Mouse (Mus musculus): Measurements from ENCODE around the gene Nol6. TPM values are rescaled to one million over a fixed set of nuclear protein-coding genes. Genes with fewer than 3 reads are reported as not detected.

Gene Nol6
- total RNA-seq, 4 experiments from 2014 or later, result 17.5 to 20.6 (median 18.8) TPM

- DNase-seq (ENCODE audit: low spot score), result peak; percentile 47
Measured at GRCm38 (mm10) chr4:41118706-41119292, 5.5 kb downstream of the Nol6 start.

GRCm38 (mm10) chr4:41116817-41117216 is 7.4 kb downstream of the Nol6 start:
- DNase-seq (ENCODE audit: low spot score), result no peak

GRCm38 (mm10) chr4:41115793-41116192 is 8.5 kb downstream of the Nol6 start:
- DNase-seq (ENCODE audit: low spot score), result no peak

GRCm38 (mm10) chr4:41115074-41115473 is 9.2 kb downstream of the Nol6 start:
- no peak for DNase-seq (ENCODE audit: low spot score)

GRCm38 (mm10) chr4:41114358-41115070 is 9.7 kb downstream of the Nol6 start:
- no peak for DNase-seq (ENCODE audit: low spot score)

- no peak for DNase-seq (ENCODE audit: low spot score)
Measured at GRCm38 (mm10) chr4:41108717-41109425, 15.4 kb downstream of the Nol6 start.

GRCm38 (mm10) chr4:41107440-41107839 is 16.8 kb downstream of the Nol6 start:
- DNase-seq (ENCODE audit: low spot score), result no peak

GRCm38 (mm10) chr4:41102901-41103300 is 21.4 kb downstream of the Nol6 start:
- no peak for DNase-seq (ENCODE audit: low spot score)

GRCm38 (mm10) chr4:41100986-41101385 is 23.3 kb downstream of the Nol6 start:
- no peak for DNase-seq (ENCODE audit: low spot score)

- no peak for DNase-seq (ENCODE audit: low spot score)
Measured at GRCm38 (mm10) chr4:41098577-41098951, 25.7 kb downstream of the Nol6 start.

GRCm38 (mm10) chr4:41097871-41098576 is 26.2 kb downstream of the Nol6 start, which contains the start of gene Aqp3:
Gene Aqp3 (minus strand): TSS chr4:41098183.
- no peak for DNase-seq (ENCODE audit: low spot score)

- DNase-seq (ENCODE audit: low spot score), result no peak
Measured at GRCm38 (mm10) chr4:41097381-41097780, 26.9 kb downstream of the Nol6 start.

GRCm38 (mm10) chr4:41096794-41097193 is 27.5 kb downstream of the Nol6 start:
- DNase-seq (ENCODE audit: low spot score), result no peak

- no peak for DNase-seq (ENCODE audit: low spot score)
Measured at GRCm38 (mm10) chr4:41096169-41096568, 28.1 kb downstream of the Nol6 start.

- DNase-seq (ENCODE audit: low spot score), result no peak
Measured at GRCm38 (mm10) chr4:41094361-41094760, 29.9 kb downstream of the Nol6 start.

GRCm38 (mm10) chr4:41092958-41093357 is 31.3 kb downstream of the Nol6 start:
- DNase-seq (ENCODE audit: low spot score), result no peak

GRCm38 (mm10) chr4:41091391-41091790 is 32.9 kb downstream of the Nol6 start:
- DNase-seq (ENCODE audit: low spot score), result no peak

- no peak for DNase-seq (ENCODE audit: low spot score)
Measured at GRCm38 (mm10) chr4:41089705-41090104, 34.5 kb downstream of the Nol6 start.

GRCm38 (mm10) chr4:41089189-41089588 is 35.1 kb downstream of the Nol6 start:
- DNase-seq (ENCODE audit: low spot score), result no peak

- no peak for DNase-seq (ENCODE audit: low spot score)
Measured at GRCm38 (mm10) chr4:41087459-41088298, 36.6 kb downstream of the Nol6 start.

GRCm38 (mm10) chr4:41086947-41087346 is 37.3 kb downstream of the Nol6 start:
- DNase-seq (ENCODE audit: low spot score), result no peak

All from heart, adult 8-10 months (tissue).